Mouse (Mus musculus) liver, embryonic 14.5 days (tissue): ENCODE data around the gene Arhgef12.

Experiments
- CTCF ChIP-seq: IDR thresholded peaks from 2 replicates; pipeline ENCODE4 v1.5.1; 2016; ENCODE audit warnings: antibody characterized with exemption, low read depth, control low read depth
- EP300 ChIP-seq: IDR thresholded peaks from 2 replicates; pipeline ENCODE4 v1.6.1; 2016; ENCODE audit warnings: antibody characterized with exemption, low read depth

GRCm38 (mm10) chr9:42964366-42964765 lies 142.7 kb downstream of the Arhgef12 start:
- TF ChIP-seq CTCF (no peak), EP300 (no peak)
